Mouse (Mus musculus) retina, embryonic 14.5 days (tissue): ENCODE measurements around the gene Polr2h.
A peak's percentile ranks its signal among the peaks of the same experiment; 100 is the strongest.

Experiments used
- DNase-seq: peaks from one replicate; pipeline ENCODE4 v3.0.0-alpha.2; 2015; ENCODE audit warnings: low spot score

Gene Polr2h

DNA sequence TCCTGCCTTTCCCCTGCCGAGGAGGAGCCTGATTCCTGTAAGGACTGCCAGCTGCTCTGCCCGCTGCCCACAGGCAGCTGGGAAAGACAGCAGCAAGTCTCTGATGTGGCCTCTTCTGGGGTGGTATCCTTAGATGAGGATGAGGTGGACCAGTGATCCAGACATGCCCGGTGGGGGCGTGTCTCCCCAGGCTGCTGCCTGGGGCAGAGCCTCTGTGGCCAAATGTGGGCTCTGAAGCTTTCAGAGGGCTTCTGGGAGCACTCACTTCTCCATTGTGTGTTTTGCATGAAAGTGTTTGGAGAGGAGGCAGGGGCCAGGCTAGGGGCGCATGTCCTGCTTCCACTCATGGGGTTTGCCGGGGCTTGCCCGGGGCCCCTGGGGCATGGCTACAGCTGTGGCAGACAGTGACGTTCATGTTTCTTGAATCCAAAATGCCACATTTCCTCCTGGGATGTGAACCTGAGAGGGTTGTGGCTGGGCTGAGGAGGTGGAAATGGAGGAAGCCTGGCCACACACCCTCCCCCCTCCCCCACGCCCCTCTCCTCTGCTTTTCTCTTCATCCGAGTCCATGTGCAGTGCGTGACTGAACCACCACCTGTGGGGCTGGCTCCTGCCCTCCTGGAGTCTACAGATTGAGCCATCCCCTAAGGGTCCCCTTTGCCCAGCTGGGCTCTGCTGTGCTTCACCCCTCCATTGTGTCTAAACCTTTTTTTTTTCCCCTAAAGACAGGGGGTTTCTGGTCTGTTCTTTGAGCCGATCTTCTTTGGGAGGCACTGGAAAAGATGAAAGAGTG, 15.5 kb upstream of the Polr2h start:
- no peak for DNase-seq

DNA sequence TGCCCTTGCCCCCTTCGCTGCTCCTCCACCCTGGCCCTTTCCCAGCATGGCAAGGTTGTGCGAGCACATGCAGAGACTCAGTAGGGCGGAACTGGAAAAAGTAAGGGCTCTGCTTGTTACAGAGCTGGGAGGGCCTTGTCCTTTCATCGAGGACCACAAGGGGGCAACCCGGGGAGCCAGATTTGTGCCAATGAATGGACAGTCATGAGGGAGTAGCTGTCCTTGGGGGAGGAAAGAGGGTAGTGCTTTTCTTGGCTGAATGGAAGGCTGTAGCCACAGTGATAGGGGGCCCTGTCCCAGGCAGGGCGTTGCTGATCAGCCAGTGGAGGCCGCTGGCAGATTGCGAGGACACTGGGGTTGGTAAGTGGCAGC, 15.0 kb upstream of the Polr2h start:
- peak; percentile 84 for DNase-seq

DNA sequence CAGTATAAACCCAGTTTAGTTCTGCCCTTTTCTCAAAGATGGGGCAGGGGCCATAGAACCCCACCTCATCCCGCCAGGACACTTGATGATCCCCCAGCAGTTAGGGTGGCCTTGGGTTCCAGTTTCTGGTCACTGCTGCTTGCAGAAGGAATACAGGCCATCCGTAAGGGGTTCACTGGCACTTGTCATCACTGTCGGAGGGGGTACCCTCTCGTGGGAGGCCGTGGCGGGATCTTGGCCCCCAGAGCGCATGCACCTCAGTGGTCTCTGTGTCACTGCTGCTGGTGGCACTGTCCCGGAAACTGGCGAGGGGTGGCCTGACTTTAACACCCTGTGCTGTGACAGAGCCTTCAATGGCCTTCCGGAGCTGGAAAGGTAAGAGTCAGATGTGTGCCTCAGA, 14.4 kb upstream of the Polr2h start:
- no peak for DNase-seq

DNA sequence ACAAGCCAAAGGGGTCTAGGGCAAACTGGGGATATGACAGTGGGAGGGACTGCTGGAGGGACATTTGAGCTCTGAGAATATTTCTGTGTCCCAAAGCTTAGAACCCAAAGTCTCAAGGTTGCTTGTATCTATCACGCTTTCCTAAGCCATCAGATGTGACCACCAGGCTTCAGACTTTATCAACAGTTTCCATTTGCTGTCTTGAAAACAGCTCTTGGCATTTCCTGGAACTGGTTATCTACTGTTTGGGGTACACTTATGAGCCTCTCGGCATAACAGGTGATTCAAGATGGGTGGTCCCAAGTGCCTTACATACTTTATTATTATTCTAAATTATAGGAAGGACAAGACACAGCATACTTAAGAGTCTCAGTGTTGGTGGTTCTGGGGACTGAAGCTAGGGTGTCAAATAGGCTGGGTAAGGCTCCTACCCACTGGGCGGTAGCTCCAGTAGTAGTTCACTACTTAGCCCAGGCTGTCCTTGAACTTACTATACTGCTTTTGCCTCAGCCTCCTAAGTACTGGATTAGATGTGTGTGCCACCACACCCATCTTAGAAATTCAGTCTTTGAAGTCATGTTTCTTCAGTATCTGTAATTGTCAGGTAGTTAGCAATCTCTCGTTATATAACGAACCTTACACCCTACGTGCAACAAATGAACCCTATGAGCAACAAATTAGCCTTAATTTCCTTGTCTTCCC, 13.6 kb upstream of the Polr2h start:
- DNase-seq: no peak

DNA sequence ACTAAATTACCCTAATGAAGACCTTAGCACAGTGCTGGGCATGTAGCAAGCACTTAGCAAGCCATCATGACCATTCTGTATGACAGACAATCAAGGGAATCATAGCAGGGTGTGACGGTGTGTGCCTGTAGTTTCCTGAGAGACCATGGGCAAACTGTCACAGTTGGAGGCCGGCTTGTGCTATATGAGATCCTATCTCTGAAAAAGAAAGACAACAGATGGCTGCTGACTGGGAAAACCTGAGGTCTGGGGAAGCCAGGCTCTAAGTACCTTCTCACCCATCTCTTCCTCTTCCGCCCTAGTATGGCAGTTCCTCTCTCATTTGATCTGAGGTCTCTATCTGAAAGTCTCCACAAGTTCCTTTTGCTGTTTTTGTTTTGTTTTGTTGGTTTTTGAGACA, 11.7 kb upstream of the Polr2h start:
- no peak for DNase-seq

DNA sequence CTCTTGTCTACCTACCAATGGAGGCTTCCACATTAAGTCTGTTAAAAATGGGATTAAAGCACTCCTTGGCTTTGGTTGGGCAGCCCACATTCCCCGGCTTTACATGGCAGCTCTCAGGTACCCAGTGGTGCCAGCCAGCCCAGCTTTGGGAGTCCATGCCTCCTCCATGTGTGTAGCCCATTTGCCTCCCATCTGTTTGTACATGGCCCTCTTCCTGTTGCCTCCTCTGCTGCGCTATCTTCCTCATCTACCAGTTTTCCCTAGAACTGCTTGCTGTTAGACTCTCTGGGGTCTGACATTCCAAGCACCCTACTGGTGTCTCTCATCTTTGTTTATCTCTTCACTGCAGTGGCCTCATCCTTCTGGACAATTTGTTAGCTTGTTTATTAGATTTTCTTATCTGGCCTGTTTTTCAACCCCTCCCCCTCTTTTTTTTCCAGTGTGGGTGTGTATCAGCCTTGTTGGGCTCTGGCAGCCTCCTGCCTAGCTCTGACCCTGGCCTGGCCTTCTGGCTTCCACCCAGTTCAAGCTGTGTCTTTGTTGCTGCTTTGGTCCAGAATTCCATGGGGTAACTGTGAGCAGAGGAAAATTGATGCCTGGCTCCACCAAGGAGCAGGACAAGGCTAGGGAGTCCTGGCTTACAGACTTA, 10.9 kb upstream of the Polr2h start:
- DNase-seq: no peak

DNA sequence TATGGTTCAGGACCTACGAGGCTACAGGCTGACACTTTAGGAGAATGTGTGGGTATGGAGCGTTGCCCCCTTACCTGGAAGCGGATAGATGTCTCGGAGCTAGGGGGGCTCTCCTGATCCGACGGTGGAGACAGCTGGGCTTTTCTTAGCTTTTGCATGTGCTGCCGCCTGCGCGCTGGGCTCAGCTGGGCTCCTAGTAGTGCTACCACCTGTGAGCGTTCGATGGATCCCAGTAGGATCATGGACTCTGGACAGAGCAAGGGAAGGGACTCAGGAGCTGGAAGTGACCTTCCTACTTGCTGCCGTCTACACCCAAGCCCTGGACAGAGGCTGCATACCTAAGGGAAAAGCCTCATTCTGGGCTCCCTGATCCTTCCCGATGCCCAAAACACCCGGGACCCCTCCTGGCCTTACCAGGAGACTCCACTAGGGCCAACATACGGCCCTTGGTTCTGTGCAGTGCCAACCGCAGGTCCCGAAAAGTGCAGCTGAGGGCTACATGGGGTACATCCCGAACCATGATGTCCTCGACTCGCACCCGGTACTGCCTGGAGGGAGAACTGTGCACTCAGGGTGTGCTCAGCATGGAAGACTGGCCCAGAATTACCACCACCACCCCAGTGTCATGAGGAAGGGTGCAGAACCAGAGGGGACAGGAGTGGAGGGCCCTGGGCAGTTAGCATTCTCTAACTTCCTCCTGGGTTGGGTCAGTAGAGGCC, 9.1 kb upstream of the Polr2h start:
- DNase-seq: no peak

DNA sequence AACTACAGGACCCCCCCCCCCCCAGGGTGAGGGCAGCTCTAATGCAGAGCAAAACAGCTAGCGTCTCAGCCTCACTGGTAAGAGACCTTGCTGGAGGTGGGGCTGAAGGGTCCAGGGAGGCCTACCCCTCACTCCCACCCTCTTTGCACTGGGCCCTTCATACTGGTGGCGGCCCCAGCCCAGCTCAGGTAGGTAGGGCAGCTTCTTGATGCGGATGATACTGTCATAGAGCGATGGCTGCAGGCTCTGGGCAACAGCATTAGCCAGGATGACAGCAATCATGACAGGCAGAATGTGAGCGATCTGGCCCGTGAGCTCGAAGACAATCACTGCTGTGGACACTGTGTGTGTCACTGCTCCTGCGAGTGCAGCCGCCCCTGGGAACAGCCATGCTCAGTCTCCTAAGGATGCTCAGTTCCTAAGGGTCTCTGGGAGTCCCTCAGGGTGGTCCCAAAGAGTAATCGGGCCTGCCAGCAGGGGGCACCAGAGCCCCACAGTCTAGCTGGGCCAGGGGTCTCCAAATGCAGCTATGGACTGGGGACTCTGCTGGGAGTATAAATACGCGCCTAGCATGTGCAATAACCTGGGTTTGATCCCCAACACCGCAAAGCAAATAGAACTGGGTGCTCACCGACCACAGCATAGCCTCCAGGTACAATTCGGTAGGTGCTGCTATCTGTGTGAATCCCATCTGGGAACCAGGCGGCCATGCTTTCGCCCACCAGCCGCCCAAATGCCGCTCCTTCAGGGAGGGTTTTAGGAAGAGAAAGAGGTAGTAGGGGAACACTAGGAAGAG, 8.3 kb upstream of the Polr2h start:
- peak; percentile 85 for DNase-seq

DNA sequence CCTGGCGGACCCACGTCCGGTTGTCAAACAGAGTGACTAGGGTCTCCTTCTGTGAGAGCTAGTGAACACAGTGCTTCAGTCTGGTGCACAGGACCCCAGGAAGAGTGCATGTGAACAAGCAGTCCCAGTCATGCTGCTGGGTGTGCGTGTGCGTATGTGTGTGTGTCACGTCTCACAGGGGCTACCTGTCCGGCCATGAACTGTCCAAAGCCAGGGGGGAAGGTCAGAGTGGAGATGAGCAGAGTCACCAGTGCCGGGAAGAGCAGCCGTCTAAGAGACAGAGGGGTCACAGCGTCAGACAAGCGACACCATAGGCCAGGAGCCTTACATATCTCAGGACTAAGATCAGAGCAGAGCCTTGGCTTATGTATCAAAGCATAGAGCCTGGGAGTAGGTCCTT, 7.1 kb upstream of the Polr2h start:
- no peak for DNase-seq

DNA sequence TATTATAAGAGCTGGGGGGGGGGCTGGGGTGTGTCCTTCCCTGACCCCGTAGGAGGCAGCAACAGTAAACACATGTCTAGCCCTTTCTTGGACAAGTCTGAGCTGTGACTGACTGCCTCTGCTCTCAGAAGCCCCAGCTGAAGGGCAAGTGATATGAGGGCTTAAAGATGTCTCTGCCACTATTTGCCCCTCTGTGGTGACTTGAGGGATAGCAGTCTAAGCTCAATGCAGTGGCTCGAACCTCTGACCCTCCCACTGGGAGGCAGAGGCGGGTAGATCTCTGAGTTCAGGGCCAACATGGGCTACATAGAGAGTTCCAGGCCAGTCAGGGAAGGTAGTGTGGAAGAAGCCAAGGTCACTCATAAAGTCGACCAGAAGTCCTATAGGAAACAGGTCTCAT, 6.7 kb upstream of the Polr2h start:
- DNase-seq: no peak

DNA sequence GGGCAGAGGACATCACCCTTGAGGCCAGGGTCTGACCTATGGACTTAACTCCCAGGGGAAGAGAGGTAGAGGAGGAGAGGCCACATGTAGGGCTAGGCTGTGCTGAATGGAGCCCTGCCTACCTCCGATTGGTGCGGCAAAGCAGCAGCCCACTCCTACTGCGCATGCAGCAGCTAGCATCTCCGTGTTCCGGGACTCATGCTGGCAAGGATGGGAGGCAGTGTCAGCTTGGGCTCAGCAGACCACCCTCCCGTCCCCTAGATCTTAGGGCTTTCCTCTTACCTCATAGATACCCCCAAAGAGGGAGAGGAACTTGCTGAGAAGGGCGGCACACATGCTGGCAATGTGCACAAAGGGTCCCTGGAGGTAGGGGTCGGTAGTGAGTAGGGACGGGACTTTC, 5.3 kb upstream of the Polr2h start:
- DNase-seq: no peak

DNA sequence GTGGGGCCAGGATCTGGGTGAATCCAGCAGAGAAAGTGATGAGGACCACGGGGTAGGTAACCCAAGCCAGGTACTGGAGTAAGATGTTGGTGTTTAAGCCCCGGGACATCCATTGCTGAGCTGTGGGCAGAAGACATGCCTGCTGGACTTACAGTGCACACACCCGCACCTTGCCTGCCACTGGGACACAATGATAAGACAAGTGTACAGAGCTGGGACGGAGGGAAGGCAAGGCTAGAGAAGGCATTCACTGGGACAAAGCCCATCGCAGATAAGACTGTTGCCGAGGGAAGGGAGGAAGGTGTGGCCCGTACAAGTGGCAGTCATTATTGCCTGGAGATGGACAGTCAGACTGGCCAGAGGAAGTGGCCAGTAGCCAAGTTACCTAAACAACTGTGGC, 4.6 kb upstream of the Polr2h start:
- DNase-seq: no peak

DNA sequence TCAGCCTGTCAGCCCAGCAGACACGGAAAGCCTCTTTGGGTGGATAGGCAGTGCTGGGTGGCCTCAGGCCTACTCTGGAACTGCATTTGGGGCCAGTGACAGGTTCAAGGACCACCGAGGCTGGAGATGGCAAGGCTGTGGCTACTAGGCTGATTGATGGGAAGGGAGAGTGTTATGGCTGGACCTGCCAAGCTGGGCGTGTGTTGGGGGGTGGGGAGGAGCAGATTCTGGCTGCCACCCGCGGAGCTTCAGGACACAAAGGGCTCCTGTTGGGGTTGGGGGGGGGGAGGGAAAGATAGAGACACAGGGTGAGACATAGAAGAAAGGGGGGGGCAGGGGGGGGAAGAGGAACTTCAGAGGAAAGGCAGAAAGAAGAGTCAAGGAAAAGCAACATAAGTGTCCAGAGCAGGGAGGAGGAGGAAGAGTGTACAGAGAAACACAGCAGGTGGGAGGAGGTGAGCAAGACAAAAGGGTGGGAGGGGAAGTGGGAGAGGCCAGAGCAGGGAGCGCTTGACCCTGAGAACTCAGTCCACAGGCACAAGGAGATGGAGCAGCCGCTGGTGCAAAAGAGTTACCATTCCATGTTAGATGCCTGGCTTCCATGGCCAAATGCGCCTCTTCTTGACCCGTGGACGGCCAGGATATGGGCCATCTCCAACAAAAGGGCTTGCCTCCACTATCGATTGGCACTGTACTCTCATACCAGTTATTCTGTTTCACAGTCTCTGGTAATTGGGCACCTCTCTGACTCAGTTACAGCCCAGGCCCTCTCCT, 3.0 kb upstream of the Polr2h start:
- DNase-seq: no peak

DNA sequence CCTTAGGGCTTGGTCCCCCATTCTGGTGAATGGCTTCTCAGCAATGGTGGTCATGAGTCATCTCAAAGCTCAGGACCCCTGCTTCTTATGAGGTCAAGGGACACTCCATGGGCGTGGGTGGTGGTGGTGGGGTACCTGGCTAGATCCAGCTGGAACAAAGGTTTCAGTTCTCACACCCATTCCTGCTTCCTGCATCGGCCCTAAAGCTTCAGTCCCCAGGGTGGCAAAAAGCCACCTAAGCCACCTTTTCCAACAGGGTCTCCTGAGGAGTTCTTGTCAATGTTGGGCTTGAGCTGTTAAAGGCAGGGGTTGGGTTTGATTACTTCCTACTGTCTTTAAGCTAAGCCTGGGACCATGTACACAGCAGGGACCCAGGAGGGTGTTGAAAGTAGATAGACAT, 2.3 kb upstream of the Polr2h start:
- DNase-seq: no peak

DNA sequence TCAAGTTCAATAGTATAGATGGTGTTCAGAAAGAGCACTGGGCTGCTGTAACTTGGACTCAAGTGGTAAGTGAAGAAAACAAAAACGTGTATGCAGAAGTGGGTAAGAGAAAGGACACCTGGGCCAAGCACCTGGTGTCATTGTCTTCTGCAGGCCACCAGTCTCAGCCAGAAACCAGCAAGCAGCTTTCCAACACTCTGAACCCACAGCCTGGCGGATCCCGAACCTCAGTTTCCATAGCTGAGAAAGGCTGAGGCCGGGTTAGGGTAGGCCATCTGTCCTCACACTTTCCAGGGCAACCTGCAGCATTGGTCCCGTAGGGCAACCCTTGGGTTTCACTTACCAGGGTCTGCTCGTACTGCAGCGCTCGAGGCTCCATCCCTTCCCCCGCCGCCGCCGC, 1.9 kb upstream of the Polr2h start:
- DNase-seq: no peak

DNA sequence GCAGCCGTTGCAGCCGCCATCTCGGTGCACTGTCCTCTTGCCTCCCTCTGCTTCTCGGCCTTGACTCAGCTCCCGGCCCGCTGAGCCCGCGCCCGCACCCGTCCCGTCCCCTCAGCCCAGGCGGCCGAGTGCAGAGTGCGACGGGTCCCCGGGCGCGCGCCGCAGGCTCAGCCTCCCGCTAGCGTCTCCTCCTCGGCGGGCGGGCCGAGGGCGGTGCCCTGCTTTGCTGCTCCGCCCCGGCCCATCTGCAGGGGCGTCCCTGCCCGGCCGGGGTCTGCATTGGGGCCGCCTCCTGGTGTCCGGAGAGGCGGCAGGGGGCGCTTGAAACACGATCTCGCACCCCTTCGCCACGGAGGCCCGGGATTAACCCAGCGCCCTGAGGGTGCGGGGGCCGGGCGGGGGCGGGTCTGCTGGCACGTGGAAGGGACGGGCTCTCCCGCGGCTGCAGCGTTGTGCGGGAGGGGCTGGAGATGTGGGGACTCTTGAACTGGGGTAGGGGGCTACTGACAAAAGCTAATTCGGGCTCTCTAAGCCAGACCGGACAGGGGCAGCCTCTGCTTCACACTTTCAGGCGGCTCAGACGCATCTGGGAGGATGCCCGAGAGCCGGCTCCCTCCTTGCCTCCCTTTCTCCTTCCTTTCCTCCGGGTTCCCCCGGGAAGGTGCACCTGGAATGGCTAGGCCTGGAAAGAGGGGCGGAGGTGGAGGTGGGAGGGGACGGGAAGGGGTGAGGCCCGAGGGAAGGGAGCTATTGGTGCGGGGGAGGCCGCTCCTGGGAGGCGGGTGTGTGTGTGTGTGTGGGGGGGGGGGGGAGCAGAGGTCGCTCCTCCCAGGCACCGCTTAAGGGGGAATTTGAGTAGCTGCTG, 1.3 kb upstream of the Polr2h start:
- peak; percentile 85 for DNase-seq

DNA sequence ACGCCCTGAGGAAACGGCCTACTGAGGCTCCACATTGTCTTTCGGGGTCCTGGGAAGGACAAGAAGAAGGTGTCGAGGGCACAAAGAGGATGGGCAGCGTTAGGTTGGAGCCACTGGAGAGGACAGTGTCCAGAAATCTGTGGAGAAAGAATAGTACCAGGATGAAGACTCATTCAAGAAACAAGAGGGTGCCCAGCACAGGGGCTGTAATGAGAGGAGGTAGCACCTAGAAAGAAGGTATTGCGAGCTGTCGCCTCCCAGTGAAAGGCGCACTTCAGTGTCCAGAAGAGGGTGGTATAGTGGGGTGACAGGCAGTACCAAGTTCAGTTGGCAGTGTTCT, 654 bp upstream of the Polr2h start:
- no peak for DNase-seq

DNA sequence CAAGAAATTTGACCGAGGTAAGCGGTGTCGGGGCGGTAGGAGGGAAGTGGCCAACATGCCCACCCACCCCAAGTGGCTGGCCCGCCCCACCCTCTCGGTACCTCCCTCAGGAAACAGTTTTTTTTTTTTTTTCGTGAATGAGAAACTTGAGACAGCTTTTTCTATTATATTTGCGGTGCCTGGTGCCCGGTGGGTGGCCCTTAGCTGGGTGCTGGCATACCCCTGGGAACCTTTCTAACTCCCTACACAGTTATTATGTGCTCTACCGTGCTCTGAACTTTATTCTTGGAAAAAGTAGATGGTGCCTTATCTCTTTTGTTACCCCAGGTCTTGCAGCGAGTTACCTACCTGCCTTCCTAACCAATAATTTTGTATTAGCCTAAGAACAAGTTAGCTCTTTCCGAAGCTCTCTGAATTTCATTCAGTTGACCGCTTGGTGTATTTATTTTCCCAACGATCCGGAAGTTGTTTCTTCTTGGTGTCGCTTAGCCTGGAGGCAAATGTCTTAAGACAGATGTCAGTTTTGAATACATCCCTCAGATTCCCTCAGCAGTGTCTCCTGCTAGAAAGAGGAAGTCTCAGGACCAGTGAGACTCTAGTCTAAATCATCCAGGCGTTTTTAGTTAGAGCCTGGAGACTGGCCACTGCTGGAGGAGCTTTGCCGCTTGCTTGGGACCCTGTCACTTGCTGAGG, 659 bp downstream of the Polr2h start:
- no peak for DNase-seq

DNA sequence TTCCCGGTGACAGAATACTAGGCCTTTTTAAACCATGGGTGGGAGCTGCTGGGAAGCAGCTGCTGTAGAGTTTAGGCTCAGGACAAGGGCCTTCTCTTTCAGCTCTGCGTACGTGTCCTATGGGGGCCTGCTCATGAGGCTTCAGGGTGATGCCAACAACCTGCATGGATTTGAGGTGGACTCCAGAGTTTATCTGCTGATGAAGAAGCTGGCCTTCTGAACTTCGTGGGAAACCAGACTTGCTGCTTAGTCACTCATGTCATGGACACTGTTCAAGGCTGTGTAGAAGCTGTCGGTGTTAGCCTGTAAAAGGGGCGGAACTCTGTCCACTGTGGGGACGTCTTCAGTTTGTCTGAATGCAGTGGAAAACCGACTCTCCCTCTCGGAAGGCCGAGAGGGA, 4.3 kb downstream of the Polr2h start:
- DNase-seq: no peak

DNA sequence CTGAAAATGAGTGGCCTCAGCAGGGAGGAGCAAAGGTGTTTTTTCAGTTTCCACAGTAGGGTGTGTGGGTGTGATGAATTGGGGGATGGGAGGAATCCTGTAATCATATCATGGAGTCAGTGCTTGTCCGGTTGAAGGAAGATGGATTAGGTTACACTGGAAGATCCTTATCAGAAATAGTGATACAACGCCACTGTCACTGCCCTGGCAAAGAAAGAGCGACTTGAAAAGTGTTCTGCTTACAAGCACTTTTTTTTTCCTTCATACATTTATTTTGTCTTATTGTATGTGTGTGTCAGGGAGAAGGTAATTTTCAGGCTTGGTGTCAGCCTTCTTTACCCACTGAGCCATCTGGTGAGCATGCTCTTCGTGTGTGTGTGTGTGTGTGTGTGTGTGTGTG, 5.3 kb downstream of the Polr2h start:
- no peak for DNase-seq
